Mouse (Mus musculus) stomach, embryonic 16.5 days (tissue): ENCODE data around the gene Igfbp7. TPM values are rescaled to one million over a fixed set of nuclear protein-coding genes. Genes with fewer than 3 reads are reported as not detected.

ENCODE experiments used
- ATAC-seq: fragments of 200-750 bp; cut with Nextera tagmentation; 2 replicates; pipeline ENCODE4 v1.8.0; 2017; ENCODE audit warnings: moderate number of reproducible peaks, moderate TSS enrichment; ENCODE audit not compliant: insufficient read depth, low FRiP score
- H3K27ac ChIP-seq: fragments of 300-500 bp; sonication (generic); 2 replicates; pipeline ENCODE4 v1.5.1; 2014; ENCODE audit warnings: low read length
- H3K27me3 ChIP-seq: fragments of 300-500 bp; sonication (generic); 2 replicates; pipeline ENCODE4 v1.6.1; 2014; ENCODE audit warnings: low read length, control low read depth, mixed read lengths; ENCODE audit not compliant: control insufficient read depth, insufficient read depth
- H3K36me3 ChIP-seq: fragments of 300-500 bp; sonication (generic); 2 replicates; pipeline ENCODE4 v1.6.1; 2014; ENCODE audit warnings: low read length; ENCODE audit not compliant: control insufficient read depth, insufficient read depth
- H3K4me1 ChIP-seq: fragments of 300-500 bp; sonication (generic); 2 replicates; pipeline ENCODE4 v1.6.1; 2014; ENCODE audit warnings: low read length, control low read depth, mixed read lengths; ENCODE audit not compliant: control insufficient read depth, insufficient read depth
- H3K4me2 ChIP-seq: fragments of 300-500 bp; sonication (generic); 2 replicates; pipeline ENCODE4 v1.6.1; 2014; ENCODE audit warnings: low read depth, low read length, mixed read lengths
- H3K4me3 ChIP-seq: fragments of 300-500 bp; sonication (generic); replicated peaks from 2 replicates; pipeline ENCODE4 v1.5.1; 2014; ENCODE audit warnings: mild to moderate bottlenecking, low read length
- H3K9ac ChIP-seq: fragments of 300-500 bp; sonication (generic); 2 replicates; pipeline ENCODE4 v1.6.1; 2014; ENCODE audit warnings: low read length
- H3K9me3 ChIP-seq: fragments of 300-500 bp; sonication (generic); replicated peaks from 2 replicates; pipeline ENCODE4 v1.6.1; 2016; ENCODE audit warnings: low read length, control low read depth; ENCODE audit not compliant: control insufficient read depth
- WGBS: fragments of 180-500 bp; shearing (Covaris S2); extraction: QIAGEN DNeasy Blood & Tissue Kit; methylation state at CpG from one replicate; pipeline ENCODE4 v1.1.7; 2014; 5-methylcytosine and 5-hydroxymethylcytosine counted together
- polyA plus RNA-seq: library from polyadenylated mRNA; unstranded; fragments of >200 nt; fragmentation: Nextera tagmentation; extraction: Ambion mirVana; gene quantifications from 2 replicates; pipeline ENCODE4 v1.2.1, GENCODE M21; 2015

Gene Igfbp7
- polyA plus RNA-seq, 1 experiment from 2014 or later = 178 TPM

DNA sequence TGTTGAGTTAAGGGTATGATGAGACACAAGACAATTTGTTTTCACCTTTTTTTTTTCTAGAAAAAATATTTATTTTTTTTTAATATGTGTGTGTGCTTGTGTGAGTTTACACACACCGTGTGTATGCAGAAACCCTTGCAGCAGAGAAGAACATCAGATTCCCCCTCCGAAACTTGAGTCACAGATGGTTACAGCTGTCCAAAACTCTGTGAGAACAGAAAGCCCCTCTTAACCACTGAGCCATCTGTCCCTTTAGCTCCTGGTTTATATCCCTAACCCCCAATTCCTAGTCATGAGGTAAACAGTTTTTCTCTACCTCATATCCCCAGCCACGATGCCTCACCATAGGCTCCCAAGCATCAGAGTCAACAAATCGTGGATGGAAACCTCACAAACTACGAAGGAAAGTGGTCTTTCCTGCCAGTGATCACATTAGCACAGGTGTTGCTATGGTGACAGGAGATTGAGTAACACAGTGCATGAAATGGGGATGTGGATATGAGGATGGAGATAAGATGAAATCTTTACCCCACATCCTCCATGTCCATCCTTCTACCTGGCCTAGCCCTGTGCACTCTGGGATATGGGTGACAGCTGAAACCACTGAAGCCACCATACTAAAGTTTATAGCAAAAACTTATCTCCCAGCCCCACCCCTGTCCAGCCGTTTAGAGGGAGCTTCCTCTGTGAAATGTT lies 21.8 kb downstream of the Igfbp7 start:
- no peak overlapping the region for H3K4me2 ChIP-seq
- ATAC-seq = no peak
- H3K4me3 ChIP-seq = no peak overlapping the region
- H3K4me1 ChIP-seq = peaks cover 18% of the 10 kb centered on the region
- peak overlapping the region; percentile 10; the same call in 1 of the 2 replicates for H3K27ac ChIP-seq
- H3K36me3 ChIP-seq = no peaks in the 10 kb centered on the region
- H3K9ac ChIP-seq = no peak overlapping the region
- WGBS = 61% methylated on average over 6 of the region's 6 CpGs
- H3K27me3 ChIP-seq = no peaks in the 10 kb centered on the region
- no peaks in the 10 kb centered on the region for H3K9me3 ChIP-seq

DNA sequence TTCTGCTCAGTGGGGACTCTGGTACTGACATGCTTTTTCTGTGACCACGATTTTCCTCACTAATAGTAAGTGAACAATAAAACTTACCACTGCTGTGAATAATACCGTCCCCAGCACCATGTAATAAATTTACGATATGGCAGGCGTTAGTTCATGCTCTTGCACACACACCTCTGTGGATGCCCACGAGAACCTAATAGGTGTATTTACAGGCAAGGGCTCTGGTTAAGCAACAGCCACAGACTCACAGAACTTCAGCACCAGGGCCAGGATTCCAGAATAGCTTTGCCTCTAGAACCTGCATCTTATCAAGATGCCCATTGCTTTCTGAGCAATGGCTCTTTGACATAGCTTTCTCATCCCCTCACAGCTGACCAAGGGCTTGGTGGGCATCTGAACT lies 22.6 kb downstream of the Igfbp7 start:
- H3K4me3 ChIP-seq = no peak overlapping the region
- H3K4me1 ChIP-seq = peaks cover 18% of the 10 kb centered on the region
- H3K27me3 ChIP-seq = no peaks in the 10 kb centered on the region
- no peaks in the 10 kb centered on the region for H3K36me3 ChIP-seq
- H3K4me2 ChIP-seq = no peak overlapping the region
- WGBS = 76% methylated on average over 5 of the region's 5 CpGs
- H3K27ac ChIP-seq = no peak overlapping the region
- H3K9ac ChIP-seq = no peak overlapping the region
- ATAC-seq = no peak
- H3K9me3 ChIP-seq = no peaks in the 10 kb centered on the region

DNA sequence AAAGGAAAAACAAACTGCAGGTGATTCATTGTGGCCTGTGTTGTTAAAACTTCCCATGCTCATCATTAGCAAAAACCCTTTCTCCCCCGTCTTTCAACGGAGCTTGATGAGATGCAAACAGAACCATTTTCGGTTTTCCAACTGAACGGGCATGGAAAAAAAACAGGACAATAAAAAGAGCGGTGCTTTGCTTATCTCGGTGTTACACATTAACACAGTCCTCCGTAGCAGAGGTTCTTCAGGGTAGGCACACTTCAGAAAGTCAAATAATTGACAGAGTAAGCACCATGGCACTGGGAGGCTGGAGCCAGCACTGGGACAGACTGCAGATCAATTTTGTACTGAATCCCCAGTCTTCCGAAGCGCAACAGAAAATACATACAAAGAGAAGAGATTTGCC lies 23.1 kb downstream of the Igfbp7 start:
- Histone ChIP-seq H3K9ac (no peak overlapping the region), H3K4me2 (no peak overlapping the region), H3K36me3 (no peaks in the 10 kb centered on the region), H3K27ac (no peak overlapping the region), H3K4me1 (peaks cover 18% of the 10 kb centered on the region), H3K9me3 (no peaks in the 10 kb centered on the region), H3K4me3 (no peak overlapping the region), H3K27me3 (no peaks in the 10 kb centered on the region)
- no peak for ATAC-seq
- 64% methylated on average over 9 of the region's 9 CpGs for WGBS

DNA sequence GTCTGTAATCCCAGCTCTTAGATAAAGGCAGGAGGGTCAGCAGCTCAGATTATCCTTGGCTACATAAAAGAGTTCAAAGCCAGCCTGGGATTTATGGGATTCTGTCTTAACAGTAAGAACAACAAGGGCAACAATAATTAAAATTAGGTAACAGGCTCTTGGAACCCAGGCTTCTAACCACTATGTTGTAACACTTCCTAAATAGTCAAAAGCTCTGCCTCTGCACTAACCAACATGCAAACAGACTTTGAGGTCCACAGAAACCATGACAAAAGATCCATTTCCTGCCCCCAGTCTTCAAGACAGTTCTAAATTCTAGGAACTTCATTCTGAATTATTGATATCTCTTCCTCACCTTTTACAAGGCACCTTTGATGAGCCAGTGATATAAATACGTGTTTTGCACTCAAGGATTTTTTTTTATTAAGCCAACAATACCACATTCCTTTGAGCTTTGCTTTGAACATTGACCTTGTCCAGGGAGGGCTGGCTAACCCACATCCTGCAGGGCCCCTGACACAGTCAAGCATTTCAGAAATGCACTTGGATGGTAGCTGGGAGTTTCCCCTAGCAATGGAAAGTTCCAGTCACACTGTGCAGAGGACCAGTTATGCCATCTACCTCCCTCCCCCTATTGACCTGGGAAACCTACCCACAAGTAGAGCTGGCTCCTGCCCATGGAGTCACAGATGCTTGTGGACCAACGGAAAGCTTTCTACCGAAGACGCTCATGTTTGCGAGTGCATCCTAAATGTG lies 23.9 kb downstream of the Igfbp7 start:
- Histone ChIP-seq H3K4me3 (no peak overlapping the region), H3K9ac (no peak overlapping the region), H3K27ac (no peak overlapping the region), H3K4me2 (no peak overlapping the region), H3K4me1 (peaks cover 18% of the 10 kb centered on the region), H3K27me3 (no peaks in the 10 kb centered on the region), H3K9me3 (no peaks in the 10 kb centered on the region), H3K36me3 (no peaks in the 10 kb centered on the region)
- no peak for ATAC-seq
- WGBS = 81% methylated on average over 5 of the region's 5 CpGs

DNA sequence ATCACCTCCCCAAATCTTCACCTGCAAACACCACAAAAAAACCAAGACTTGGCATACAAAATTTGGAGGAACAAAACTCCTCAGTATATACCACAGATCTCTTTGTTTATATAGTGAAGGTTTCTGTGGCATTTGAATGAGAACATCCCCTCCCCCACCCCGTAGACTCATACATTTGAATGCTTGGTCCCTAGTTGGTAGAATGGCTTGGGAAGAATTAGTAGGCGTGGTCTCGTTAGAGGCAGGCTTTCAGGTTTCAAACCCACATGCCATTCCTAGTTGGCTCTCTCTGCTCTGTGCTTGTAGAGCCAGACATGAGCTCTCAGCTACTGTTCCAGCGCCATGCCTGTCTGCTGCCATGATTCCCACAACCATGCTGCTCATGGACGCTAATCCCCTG lies 26.2 kb downstream of the Igfbp7 start:
- H3K4me2 ChIP-seq = no peak overlapping the region
- no peak overlapping the region for H3K27ac ChIP-seq
- 91% methylated on average over 5 of the region's 5 CpGs for WGBS
- no peaks in the 10 kb centered on the region for H3K27me3 ChIP-seq
- no peak overlapping the region for H3K4me3 ChIP-seq
- ATAC-seq = no peak
- no peak overlapping the region for H3K9ac ChIP-seq
- H3K4me1 ChIP-seq = peaks cover 10% of the 10 kb centered on the region
- H3K36me3 ChIP-seq = no peaks in the 10 kb centered on the region
- no peaks in the 10 kb centered on the region for H3K9me3 ChIP-seq

DNA sequence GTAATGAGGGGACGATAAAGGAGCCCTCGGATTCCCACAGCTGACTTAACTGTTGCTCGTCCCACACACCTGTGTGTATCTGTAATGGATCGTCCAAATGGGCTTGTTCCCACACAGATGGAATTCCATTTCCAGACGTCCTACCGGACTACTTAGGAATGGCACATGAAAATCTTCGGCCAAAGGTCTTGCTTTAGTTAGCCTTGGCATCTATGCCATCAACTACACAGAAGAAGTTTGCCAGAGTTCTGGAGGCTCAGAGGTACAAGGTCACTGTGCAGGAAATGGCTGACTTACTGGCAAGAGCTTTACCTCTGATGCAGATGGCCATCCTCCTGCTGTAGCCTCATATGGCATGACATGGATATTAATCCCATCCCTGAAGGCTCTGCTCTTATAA lies 26.6 kb downstream of the Igfbp7 start:
- H3K27me3 ChIP-seq = no peaks in the 10 kb centered on the region
- WGBS = 87% methylated on average over 7 of the region's 7 CpGs
- no peaks in the 10 kb centered on the region for H3K36me3 ChIP-seq
- no peak for ATAC-seq
- H3K4me1 ChIP-seq = peaks cover 6% of the 10 kb centered on the region
- H3K4me3 ChIP-seq = no peak overlapping the region
- no peak overlapping the region for H3K4me2 ChIP-seq
- H3K9ac ChIP-seq = no peak overlapping the region
- H3K27ac ChIP-seq = no peak overlapping the region
- no peaks in the 10 kb centered on the region for H3K9me3 ChIP-seq

DNA sequence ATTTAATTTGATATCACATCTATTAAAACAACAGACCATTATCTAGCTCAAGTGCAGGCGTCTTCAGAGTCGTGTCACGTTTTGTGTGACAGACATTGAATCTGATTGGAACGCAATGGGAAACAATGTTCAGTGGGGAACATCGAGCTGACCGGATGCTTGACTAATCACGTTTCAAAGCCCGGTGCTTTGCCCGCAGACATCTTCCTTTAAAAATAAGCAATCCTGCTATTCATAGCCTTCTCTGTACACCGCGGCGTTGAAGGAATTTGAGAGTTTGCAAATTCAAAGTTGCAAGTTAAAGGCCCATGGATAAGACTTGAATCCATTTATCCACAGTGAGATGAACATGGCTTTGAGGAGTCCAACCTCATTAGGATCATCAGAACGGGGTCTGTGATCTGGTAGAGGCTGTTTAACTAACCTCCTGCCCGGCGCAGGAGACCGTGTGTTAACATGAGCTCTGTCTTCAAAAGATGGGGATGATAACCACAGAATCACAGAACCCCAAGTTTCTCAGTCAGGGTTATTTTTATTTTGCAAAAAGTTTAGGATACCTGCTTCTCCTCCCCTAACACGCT lies 27.4 kb downstream of the Igfbp7 start:
- Histone ChIP-seq H3K9me3 (no peaks in the 10 kb centered on the region), H3K27ac (no peak overlapping the region), H3K36me3 (no peaks in the 10 kb centered on the region), H3K9ac (no peak overlapping the region), H3K27me3 (no peaks in the 10 kb centered on the region), H3K4me3 (no peak overlapping the region), H3K4me2 (no peak overlapping the region), H3K4me1 (0 out of 2 replicates have a peak, but pooled peaks cover 3% of the 10 kb centered on the region)
- 81% methylated on average over 17 of the region's 17 CpGs for WGBS
- no peak for ATAC-seq

DNA sequence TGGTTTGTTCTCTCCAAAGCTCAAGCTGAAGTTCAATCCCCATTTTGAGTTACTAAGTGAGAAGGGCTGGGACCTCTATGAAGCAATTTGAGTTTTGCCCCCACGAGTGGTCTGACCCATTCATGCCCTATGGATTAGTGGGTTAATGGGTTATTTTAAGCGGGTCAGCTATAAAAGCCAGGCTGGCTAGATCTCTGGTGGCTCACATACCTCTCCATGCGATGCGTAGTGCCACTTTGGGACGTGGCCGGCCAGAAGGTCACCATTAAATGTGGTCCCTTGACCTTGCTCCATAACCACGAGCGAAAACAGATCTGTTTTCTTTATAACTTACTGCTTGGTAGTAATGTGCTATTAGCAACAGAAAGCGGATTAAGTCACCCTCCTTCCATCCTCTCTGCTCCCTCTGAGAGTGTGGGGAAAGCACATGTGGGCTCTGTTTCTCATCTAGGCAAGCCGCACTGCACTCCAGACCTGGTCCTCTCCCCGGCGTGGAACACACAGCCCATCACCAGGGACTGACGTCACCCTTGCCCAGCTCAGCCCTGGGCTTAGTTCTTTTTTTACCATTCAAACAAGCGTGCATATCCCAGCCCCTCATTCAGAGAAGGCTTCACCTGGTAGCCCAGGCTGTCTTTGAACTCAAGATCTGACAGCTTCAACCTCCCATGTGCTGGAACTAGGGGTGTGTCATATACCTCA lies 28.3 kb downstream of the Igfbp7 start:
- Histone ChIP-seq H3K27ac (no peak overlapping the region), H3K27me3 (no peaks in the 10 kb centered on the region), H3K9ac (no peak overlapping the region), H3K4me3 (no peak overlapping the region), H3K36me3 (no peaks in the 10 kb centered on the region), H3K9me3 (no peaks in the 10 kb centered on the region), H3K4me1 (0 out of 2 replicates have a peak, but pooled peaks cover 3% of the 10 kb centered on the region), H3K4me2 (no peak overlapping the region)
- ATAC-seq = no peak
- WGBS = 74% methylated on average over 14 of the region's 14 CpGs

DNA sequence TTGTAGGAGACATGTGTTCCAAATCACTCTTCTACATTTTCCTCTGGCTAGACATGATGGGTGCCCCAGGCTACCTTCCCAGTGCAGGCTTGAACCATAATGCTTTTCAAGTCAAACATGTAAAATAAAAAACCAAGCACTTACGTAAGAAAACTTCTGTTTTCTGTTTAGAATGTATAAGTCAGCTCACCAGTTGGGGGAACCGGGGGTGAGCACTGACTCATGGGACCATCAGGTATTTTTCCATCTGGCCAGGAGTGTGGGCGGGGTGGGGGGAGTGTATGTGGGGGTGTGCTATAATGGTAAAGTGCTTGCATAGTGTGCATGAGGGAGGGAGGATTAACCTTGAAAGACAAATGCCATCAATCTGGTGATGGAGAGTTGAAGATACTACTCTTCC lies 29.8 kb downstream of the Igfbp7 start:
- Histone ChIP-seq H3K4me3 (no peak overlapping the region), H3K9ac (no peak overlapping the region), H3K36me3 (no peaks in the 10 kb centered on the region), H3K27me3 (no peaks in the 10 kb centered on the region), H3K9me3 (no peaks in the 10 kb centered on the region), H3K4me2 (no peak overlapping the region), H3K27ac (no peak overlapping the region), H3K4me1 (no peaks in the 10 kb centered on the region)
- no peak for ATAC-seq
- 83% methylated on average over 3 of the region's 3 CpGs for WGBS
